Mouse (Mus musculus) heart, adult 2 months (tissue): Measurements from ENCODE around the gene B4gat1.

Experiments used
- CTCF ChIP-seq: fragments of 200-600 bp; IDR thresholded peaks from 2 replicates; pipeline ENCODE4 v1.8.1; 2022; ENCODE audit warnings: antibody characterized with exemption, mild to moderate bottlenecking, moderate library complexity
- EP300 ChIP-seq: fragments of 200-500 bp; IDR thresholded peaks from 2 replicates; pipeline ENCODE4 v1.6.1; 2011; ENCODE audit warnings: low read depth, low read length, control low read depth; ENCODE audit not compliant: insufficient read depth
- POLR2A ChIP-seq: fragments of 200-500 bp; IDR thresholded peaks from 2 replicates; pipeline ENCODE4 v1.6.1; 2011; ENCODE audit warnings: mild to moderate bottlenecking, low read depth, low read length, control low read depth; ENCODE audit not compliant: insufficient read depth

DNA sequence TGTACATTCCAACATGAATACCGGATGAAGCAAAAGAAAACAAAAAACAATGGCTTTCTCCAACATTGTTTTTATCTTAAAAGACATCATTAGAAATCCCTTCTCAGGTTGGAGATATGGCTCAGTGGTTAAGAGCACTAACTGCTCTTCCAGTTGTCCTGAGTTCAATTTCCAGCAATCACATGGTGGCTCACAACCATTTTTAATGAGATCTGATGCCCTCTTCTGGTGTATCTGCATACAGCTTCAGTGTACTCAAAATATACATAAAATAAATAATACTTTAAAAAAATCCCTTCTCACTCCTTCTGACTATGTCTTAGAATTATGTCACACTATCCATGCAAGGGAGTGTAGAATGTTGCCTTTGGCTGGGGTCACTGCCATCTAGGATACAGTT is 40.7 kb downstream of the B4gat1 start:
- TF ChIP-seq EP300 (no peak), POLR2A (no peak), CTCF (peak; percentile 39)
